Mouse (Mus musculus) erythroblast, embryonic 14.5 days (primary cell): ENCODE measurements at regions not wholly inside any gene's neighbourhood (a gene's known extent, or its start where the extent isn't known, plus 50 kb on each side); places are given as distances from the start of the nearest gene placed in this dataset.

Experiments used
- GATA1 ChIP-seq: IDR thresholded peaks from 2 replicates; pipeline ENCODE4 v1.6.1; 2012; ENCODE audit warnings: low read length, inconsistent platforms, mixed read lengths
- TAL1 ChIP-seq: IDR thresholded peaks from 3 replicates; pipeline ENCODE4 v1.6.1; 2012; ENCODE audit warnings: low read length, inconsistent platforms, mixed read lengths

DNA sequence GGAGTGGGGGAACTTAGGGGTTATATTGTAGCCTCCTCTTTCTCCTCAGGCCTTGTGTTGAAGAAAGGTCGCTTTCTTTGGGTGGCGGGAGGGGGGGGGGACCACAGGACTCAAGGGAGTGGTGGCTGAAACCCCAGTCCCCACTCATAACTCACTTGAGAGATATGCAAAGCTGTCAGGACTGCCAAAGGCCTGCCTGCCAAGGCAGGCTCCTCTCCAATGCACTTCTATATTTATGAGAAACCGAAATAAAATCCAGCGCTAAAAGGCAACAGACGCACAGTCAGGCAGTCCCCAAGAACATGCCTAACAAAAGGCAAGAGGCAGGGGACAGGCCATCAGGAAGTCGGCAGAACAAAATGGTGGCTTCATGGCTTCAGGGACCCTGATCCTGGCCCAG lies 97.4 kb upstream of the Tnp1 start:
- no peak for TF ChIP-seq GATA1
- no peak for TF ChIP-seq TAL1
